Mouse (Mus musculus) forebrain, embryonic 10.5 days (tissue): ENCODE measurements around the gene Cog7. TPM values are rescaled to one million over a fixed set of nuclear protein-coding genes. Genes with fewer than 3 reads are reported as not detected.
A peak's percentile ranks its signal among the peaks of the same experiment; 100 is the strongest.

Experiments
- DNase-seq: peaks from one replicate; pipeline ENCODE4 v3.0.0-alpha.2; 2017; ENCODE audit warnings: low spot score; ENCODE audit errors: extremely low spot score
- H3K27ac ChIP-seq: fragments of 300-500 bp; sonication (generic); 2 replicates; pipeline ENCODE4 v1.5.1; 2016; ENCODE audit warnings: mild to moderate bottlenecking
- H3K27me3 ChIP-seq: fragments of 300-500 bp; sonication (generic); 2 replicates; pipeline ENCODE4 v1.6.1; 2016; ENCODE audit warnings: mild to moderate bottlenecking; ENCODE audit not compliant: poor library complexity, severe bottlenecking
- H3K36me3 ChIP-seq: fragments of 300-500 bp; sonication (generic); replicated peaks from 2 replicates; pipeline ENCODE4 v1.6.1; 2016; ENCODE audit warnings: mild to moderate bottlenecking, moderate library complexity
- H3K4me1 ChIP-seq: fragments of 300-500 bp; sonication (generic); 2 replicates; pipeline ENCODE4 v1.6.1; 2016
- H3K4me3 ChIP-seq: fragments of 300-500 bp; sonication (generic); 2 replicates; pipeline ENCODE4 v1.5.1; 2016; ENCODE audit warnings: mild to moderate bottlenecking, moderate library complexity
- H3K9me3 ChIP-seq: fragments of 300-500 bp; sonication (generic); 2 replicates; pipeline ENCODE4 v1.6.1; 2016; ENCODE audit warnings: mild to moderate bottlenecking, moderate library complexity
- WGBS: fragments of 180-500 bp; shearing (Covaris S2); methylation state at CpG from one replicate; pipeline ENCODE4 v1.1.7; 2016; 5-methylcytosine and 5-hydroxymethylcytosine counted together
- polyA plus RNA-seq: library from polyadenylated mRNA; unstranded; fragments of >200 nt; fragmentation: Nextera tagmentation; extraction: Ambion mirVana; gene quantifications from 2 replicates; pipeline ENCODE4 v1.2.1, GENCODE M21; 2016

Cog7 gene
- polyA plus RNA-seq, 1 experiment from 2014 or later = 23.3 TPM

- Histone ChIP-seq H3K27ac (no peak overlapping the region), H3K27me3 (no peaks in the 10 kb centered on the region), H3K36me3 (no peaks in the 10 kb centered on the region), H3K4me1 (peaks cover 9% of the 10 kb centered on the region), H3K9me3 (no peaks in the 10 kb centered on the region), H3K4me3 (no peak overlapping the region)
- 81% methylated on average over 6 of the region's 6 CpGs for WGBS
- DNase-seq = no peak
Observed at GRCm38 (mm10) chr7:121913944-121914343, 67.6 kb downstream of the Cog7 start.

GRCm38 (mm10) chr7:121912250-121912649, 69.3 kb downstream of the Cog7 start:
- peaks cover 9% of the 10 kb centered on the region for H3K4me1 ChIP-seq
- H3K4me3 ChIP-seq = no peak overlapping the region
- H3K9me3 ChIP-seq = no peaks in the 10 kb centered on the region
- no peaks in the 10 kb centered on the region for H3K36me3 ChIP-seq
- H3K27ac ChIP-seq = no peak overlapping the region
- WGBS = 77% methylated on average over 8 of the region's 8 CpGs
- no peak for DNase-seq
- no peaks in the 10 kb centered on the region for H3K27me3 ChIP-seq

- Histone ChIP-seq H3K4me1 (peaks cover 8% of the 10 kb centered on the region), H3K9me3 (no peaks in the 10 kb centered on the region), H3K27ac (no peak overlapping the region), H3K27me3 (no peaks in the 10 kb centered on the region), H3K4me3 (no peak overlapping the region), H3K36me3 (no peaks in the 10 kb centered on the region)
- 82% methylated on average over 4 of the region's 4 CpGs for WGBS
- no peak for DNase-seq
Observed at GRCm38 (mm10) chr7:121906879-121907278, 74.6 kb downstream of the Cog7 start.

DNA sequence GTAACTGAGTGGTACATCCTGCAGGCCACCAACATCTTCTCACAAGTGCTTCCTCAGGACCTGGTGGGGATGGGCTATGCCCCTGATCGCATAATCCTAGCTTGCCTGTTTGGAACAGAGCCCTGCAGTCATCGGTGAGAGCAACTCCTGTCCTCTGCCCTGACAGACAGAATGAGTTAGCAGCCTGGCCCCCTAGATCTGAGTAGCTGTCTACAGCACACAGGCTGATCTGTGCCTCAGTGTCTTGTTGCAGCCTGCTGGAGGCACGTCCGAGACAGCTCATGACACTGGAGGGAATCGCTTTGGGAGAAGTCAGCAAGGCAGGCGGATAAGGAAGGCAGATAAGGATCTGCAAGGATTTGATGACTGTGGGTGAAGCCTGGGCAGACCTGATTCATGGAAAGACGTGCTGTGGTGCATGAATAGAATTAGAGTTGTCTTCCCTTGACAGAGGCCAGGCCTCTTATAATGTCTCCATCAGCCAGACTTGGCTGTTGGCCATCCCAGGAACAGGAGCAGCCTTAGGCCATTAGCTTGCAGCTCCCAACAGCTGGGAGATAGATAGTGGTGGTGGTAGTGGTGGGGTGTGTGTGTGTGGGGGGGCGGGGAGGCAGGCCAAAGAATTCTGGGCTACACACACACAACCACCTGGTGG, 78.6 kb downstream of the Cog7 start:
- Histone ChIP-seq H3K9me3 (no peaks in the 10 kb centered on the region), H3K4me3 (no peak overlapping the region), H3K27me3 (peaks cover 10% of the 10 kb centered on the region; the same call in 1 of the 2 replicates), H3K27ac (no peak overlapping the region), H3K4me1 (peaks cover 9% of the 10 kb centered on the region; the same call in 1 of the 2 replicates), H3K36me3 (no peaks in the 10 kb centered on the region)
- 86% methylated on average over 8 of the region's 8 CpGs for WGBS
- DNase-seq = no peak

DNA sequence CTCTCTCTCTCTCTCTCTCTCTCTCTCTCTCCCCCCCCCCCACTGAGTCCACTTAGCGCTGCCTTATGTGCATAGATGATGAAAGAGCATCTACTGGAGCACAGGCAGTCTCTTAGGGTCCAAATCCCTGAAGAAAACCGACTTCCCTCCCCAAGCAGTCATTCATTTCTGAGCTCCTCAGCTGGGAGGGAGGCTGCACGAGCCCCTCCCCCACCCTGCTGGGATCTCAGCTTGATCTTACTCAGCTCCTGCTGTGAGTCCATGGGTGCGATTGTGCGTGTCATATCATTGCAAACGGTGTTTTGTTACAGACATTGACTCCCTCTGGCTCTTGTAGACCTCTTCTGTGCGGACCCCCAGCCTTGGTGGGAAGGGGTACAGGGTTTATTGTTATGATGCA, 81.6 kb downstream of the Cog7 start:
- Histone ChIP-seq H3K27me3 (peaks cover 10% of the 10 kb centered on the region; the same call in 1 of the 2 replicates), H3K27ac (peak overlapping the region; percentile 60), H3K4me3 (peak overlapping the region; percentile 32; the same call in 1 of the 2 replicates), H3K4me1 (peaks cover 13% of the 10 kb centered on the region; the same call in 1 of the 2 replicates), H3K9me3 (no peaks in the 10 kb centered on the region), H3K36me3 (no peaks in the 10 kb centered on the region)
- DNase-seq = no peak
- 15% methylated on average over 7 of the region's 7 CpGs for WGBS

GRCm38 (mm10) chr7:121899311-121899710, 82.2 kb downstream of the Cog7 start:
- Histone ChIP-seq H3K36me3 (no peaks in the 10 kb centered on the region), H3K9me3 (no peaks in the 10 kb centered on the region), H3K27me3 (peaks cover 10% of the 10 kb centered on the region; the same call in 1 of the 2 replicates), H3K4me1 (peaks cover 13% of the 10 kb centered on the region; the same call in 1 of the 2 replicates), H3K4me3 (peak overlapping the region; percentile 32; the same call in 1 of the 2 replicates), H3K27ac (0 out of 2 replicates have a peak overlapping the region, but pooled peaks have one; percentile 60)
- peak; percentile 67 for DNase-seq
- 10% methylated on average over 14 of the region's 14 CpGs for WGBS

DNA sequence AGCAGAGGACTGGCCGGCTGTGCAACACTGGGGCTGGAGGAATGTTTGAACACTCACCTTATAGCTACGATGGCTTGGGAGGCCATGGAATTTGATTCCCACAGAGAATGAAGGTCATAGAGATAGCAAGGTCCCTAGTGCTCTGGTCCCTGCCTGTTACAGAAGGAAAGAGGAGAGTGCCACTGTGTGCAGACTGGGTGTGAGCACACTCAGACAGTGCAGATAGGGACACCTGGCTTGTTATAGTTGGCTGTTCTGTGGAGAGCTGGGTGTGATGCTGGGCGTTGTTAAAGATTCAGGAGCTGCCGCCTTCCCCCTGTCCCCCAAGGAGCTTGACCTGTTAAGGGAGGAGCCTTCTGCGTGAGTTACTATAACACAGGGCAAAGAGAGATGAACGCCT, 84.8 kb downstream of the Cog7 start:
- whole genome bisulfite sequencing = 60% methylated on average over 6 of the region's 6 CpGs
- no peak for DNase-seq
- Histone ChIP-seq H3K4me3 (no peak overlapping the region), H3K36me3 (no peaks in the 10 kb centered on the region), H3K27me3 (peaks cover 10% of the 10 kb centered on the region; the same call in 1 of the 2 replicates), H3K4me1 (peaks cover 13% of the 10 kb centered on the region; the same call in 1 of the 2 replicates), H3K27ac (no peak overlapping the region), H3K9me3 (no peaks in the 10 kb centered on the region)

DNA sequence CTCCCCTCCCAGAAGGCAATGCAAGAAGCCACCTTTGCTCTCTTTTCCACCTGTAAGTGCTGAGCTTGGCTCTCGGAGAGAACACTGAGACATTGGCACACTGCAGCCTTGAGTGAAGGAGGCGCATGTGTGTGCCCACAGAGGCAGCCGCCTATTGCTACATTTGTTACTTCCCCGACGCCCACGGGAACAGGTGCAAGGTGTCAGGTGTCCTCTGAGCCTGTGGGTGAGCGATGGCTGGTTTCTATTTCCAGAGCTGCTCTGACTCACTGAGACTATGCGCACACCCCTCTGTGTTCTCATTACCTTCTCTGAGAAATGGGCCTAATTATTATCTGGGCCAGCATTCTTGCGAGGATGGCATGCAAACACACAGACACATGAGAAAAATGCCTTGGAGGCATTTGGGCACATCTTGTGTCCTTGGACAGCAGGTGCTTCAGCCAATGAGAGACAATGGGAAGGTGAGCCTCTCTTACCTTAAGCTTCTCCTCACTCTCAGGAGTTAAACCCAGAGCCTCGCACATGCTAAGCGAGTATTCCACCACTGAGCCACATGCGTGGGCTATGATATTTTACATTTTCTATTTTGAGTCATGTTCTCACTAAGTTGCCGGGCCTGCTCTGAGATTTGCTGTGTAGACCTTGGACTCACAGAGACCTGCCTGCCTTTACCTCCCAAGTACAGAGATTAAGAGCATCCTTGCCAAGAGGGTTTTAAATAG, 90.7 kb downstream of the Cog7 start:
- no peaks in the 10 kb centered on the region for H3K36me3 ChIP-seq
- no peaks in the 10 kb centered on the region for H3K4me1 ChIP-seq
- no peak overlapping the region for H3K27ac ChIP-seq
- H3K9me3 ChIP-seq = no peaks in the 10 kb centered on the region
- DNase-seq = no peak
- H3K4me3 ChIP-seq = no peak overlapping the region
- H3K27me3 ChIP-seq = no peaks in the 10 kb centered on the region
- WGBS = 95% methylated on average over 13 of the region's 13 CpGs

DNA sequence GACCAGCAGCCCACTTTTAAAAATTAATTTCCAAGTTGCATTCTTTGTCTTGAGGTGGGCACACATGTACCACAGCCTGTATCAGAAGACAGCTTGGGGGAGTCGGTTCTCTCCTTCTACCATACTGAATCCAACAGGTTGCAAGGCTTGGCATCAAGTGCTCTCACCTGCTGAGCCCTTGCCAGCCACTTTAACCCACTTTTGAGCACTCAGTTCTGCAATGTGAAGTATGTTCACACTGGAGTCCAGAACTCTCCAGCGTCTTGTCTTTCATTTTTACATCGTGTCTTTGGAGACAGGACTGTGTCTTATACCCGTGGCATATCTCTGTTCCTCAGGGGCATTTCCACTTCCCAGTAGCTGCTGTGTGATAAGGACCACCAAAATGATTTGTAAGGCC, 101.3 kb downstream of the Cog7 start:
- Histone ChIP-seq H3K4me1 (no peaks in the 10 kb centered on the region), H3K27ac (no peak overlapping the region), H3K36me3 (no peaks in the 10 kb centered on the region), H3K9me3 (no peaks in the 10 kb centered on the region), H3K27me3 (no peaks in the 10 kb centered on the region), H3K4me3 (no peak overlapping the region)
- 84% methylated on average over 4 of the region's 4 CpGs for WGBS
- no peak for DNase-seq

- no peak overlapping the region for H3K27ac ChIP-seq
- 91% methylated on average over 7 of the region's 7 CpGs for WGBS
- H3K4me1 ChIP-seq = peaks cover 8% of the 10 kb centered on the region
- no peak overlapping the region for H3K4me3 ChIP-seq
- H3K9me3 ChIP-seq = no peaks in the 10 kb centered on the region
- no peaks in the 10 kb centered on the region for H3K36me3 ChIP-seq
- peaks cover 9% of the 10 kb centered on the region for H3K27me3 ChIP-seq
- no peak for DNase-seq
Observed at GRCm38 (mm10) chr7:121874784-121875183, 106.7 kb downstream of the Cog7 start.

DNA sequence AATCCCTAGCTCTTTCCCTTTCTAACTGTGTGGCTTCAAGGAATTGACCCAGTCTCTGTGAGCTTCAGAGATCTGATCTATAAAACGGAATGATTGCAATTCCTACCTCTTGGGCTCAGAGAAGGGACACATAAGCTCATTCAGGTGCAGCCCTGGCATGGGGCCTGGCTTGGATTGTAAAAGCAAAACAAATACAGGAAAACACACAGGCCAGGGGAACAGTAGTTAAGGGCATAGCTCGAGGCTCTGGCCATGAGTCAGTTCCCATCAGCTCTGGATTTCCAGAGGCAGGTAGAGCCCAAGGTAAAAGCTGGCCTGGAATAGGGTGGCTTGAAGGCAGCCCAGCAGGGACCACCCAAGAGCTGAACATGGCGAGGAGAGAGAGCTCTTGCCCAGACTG, 107.5 kb downstream of the Cog7 start:
- 56% methylated on average over 3 of the region's 3 CpGs for WGBS
- Histone ChIP-seq H3K9me3 (no peaks in the 10 kb centered on the region), H3K4me1 (peaks cover 8% of the 10 kb centered on the region), H3K27me3 (peaks cover 9% of the 10 kb centered on the region), H3K36me3 (no peaks in the 10 kb centered on the region), H3K27ac (no peak overlapping the region), H3K4me3 (no peak overlapping the region)
- no peak for DNase-seq

DNA sequence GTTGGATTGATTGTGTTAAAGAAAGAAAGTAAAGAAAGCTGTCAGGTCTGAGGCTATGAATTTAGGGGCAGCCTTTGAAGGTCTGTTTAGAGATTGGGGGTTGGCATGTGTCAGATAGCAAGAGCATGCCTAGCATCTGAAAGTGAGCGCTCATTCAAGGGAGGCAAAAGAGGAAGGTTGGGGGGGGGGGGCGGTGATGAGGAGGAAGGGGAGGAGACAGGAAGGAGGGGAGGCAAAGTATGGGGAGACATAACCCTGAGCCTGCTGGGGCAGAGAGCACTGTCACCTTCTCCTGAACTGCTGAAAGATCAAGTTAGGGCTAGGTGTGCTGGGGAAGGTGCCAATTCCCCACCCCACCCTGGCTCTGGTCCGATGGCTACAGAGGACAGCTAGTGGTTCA, 109.9 kb downstream of the Cog7 start:
- DNase-seq = no peak
- Histone ChIP-seq H3K27ac (no peak overlapping the region), H3K27me3 (peaks cover 18% of the 10 kb centered on the region), H3K9me3 (no peaks in the 10 kb centered on the region), H3K4me3 (no peak overlapping the region), H3K4me1 (peaks cover 8% of the 10 kb centered on the region), H3K36me3 (no peaks in the 10 kb centered on the region)
- 88% methylated on average over 2 of the region's 3 CpGs for WGBS
